Mouse (Mus musculus) lung, postnatal 0 days (tissue): Measurements from ENCODE around the gene Sorl1.

Source experiments
- CTCF ChIP-seq: IDR thresholded peaks from 2 replicates; pipeline ENCODE4 v1.5.1; 2016; ENCODE audit warnings: antibody characterized with exemption, mild to moderate bottlenecking
- EP300 ChIP-seq: IDR thresholded peaks from 2 replicates; pipeline ENCODE4 v1.6.1; 2016; ENCODE audit warnings: antibody characterized with exemption, mild to moderate bottlenecking, control low read depth

DNA sequence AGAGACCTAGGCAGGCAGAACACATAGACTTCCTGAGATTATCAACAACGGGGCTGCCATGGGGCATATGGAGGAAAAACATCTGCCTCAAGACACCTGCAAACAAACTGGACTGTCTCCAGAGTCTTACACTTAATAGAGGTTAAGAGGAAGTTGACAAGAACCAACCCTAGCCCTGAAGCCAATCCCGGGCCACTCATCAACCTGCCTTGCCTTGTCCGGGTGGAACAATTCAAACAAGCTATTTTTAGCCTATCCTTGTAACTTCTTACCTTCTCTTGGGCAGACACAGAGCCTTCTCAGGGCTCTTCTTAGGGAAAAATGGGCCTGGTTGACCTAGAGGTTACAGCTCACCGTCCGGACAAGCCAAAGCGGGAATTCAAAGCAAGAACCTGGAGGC, 22.1 kb downstream of the Sorl1 start:
- TF ChIP-seq CTCF (no peak), EP300 (peak; percentile 14; the same call in 1 of the 2 replicates)
